Mouse (Mus musculus): ENCODE data around the gene Plekhj1.

Plekhj1 gene

DNA sequence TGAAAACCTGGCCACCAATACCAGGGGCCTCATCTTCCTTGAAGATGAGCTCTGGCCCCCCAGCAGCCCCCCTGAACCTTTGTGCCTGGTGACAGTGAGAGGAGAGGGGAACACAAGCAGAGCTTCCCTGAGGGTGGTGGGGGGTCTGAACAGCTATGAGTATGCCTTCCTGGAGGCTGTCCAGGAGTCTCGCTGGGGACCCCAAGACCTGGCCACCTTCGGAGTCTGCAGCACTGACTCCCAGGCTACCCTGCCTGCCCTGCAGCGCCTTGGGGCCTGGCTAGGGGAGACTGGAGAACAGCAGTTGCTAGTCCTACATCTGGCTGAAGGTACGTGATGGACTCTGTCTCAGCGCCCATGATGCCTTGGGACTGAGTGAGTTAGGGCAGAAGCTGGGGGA, 6.9 kb upstream of the Plekhj1 start:
- DNase-seq: no peak

DNA sequence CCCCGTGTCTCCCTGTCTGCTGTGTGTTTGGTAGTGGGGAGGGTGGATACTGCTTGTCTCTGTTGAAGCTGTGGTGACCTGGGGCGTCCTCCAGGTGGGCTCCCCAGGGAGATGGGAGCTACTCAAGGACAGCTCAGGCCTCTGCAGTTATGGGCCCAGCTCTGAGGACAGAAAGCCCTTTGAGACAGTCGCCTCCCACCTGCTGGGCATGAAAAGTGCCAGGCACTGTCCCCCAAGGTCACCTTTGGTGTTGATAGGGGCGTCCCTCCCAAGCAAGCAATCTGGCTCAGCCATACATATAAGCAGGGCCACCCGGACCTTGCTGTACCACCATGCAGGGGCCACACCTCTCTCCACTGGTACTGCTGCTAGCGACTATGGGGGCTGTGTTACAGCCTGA, 6.5 kb upstream of the Plekhj1 start, which contains the start of gene Amh:
TSS of gene Amh (plus strand) at position 328 of the 400 bp plus-strand sequence.
- no peak for DNase-seq

DNA sequence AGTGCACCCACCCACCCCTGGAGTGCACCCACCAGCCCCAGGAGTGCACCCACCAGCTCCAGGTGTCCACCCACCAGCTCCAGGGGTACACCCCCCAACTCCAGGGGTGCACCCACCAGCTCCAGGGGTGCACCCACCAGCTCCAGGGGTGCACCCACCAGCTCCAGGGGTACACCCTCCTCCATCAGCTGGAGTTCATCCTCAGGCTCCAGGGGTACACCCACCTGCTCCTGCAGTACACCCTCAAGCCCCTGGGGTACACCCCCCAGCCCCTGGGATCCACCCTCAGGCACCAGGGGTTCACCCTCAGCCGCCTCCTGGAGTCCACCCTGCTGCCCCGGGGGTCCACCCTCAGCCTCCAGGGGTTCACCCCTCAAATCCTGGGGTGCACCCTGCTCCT, 5.9 kb upstream of the Plekhj1 start:
- no peak for DNase-seq

DNA sequence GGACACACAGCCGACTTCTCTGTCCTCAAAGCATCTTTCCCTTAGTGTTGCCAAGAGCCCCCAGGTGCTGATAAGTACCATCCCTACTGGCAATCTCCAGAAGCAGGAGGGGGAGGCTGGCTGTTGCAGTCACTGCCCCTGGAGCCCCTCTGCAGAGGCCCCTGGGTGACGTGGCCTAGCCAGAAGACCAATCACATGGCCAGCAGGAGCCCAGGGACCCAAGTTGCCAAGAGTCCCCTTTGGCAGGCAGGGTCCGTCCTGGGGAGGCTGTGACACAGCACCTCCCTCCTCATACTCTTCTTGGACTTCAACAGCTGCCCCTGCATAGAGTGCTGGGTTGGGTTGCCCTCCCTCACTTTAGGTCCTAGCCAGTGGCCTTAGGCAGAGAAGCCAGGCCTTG, 4.6 kb upstream of the Plekhj1 start:
- DNase-seq: no peak

DNA sequence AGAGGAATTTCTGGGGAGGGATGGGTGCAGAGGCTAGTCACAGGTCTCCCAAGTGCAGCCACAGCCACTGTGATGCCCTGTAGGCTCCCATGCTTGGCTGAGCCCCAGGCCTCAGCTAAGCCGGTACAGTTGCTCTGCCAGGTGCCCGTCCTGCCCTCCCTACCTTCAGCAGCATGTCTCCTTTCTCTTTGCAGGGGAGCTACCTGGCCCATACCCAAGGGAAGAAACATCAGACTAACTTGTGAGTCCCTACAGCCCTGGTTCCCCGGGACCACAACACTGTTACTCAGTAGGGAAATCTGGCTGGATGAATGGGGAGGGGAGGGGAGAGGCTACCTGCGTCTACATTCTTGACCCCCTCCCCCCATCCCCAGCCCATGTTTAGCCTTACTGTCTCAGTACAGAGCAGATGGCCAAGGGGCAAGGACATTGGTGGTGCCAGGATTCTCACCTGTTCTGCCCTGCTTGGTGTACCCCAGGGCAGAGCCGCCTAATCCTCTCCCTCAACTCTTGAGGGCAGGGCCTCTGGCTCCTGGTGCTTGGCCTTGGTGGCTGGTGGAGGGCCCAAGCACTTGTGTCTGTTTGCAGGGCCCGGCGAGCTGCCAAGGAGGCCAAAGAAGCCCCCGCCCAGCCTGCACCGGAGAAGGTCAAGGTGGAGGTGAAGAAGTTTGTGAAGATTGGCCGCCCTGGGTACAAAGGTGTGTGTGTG, 3.9 kb upstream of the Plekhj1 start:
- DNase-seq: no peak

DNA sequence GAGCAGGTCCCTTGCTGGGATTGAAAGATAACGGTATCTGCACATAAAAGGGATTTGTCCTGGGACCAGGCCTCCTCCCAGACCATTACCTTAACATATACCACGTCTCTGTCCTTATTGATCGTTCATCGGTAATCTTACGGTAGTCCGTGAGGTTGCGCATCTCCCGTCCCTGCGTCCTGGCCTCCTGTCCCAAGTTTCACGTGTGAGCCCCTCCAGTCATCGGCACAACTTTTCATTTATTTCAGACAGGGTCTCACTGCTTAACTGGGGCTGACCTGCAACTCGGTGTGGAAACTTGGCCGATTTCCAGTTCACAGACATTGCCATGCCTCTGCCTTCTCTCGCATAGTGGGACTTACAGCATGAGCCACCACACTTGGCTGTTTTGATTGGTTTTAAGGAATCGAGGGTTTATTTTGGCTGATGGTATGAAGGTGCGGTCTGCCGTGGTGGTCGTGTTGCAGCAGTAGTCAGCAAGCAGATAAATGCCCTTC, 692 bp upstream of the Plekhj1 start:
- DNase-seq: no peak

DNA sequence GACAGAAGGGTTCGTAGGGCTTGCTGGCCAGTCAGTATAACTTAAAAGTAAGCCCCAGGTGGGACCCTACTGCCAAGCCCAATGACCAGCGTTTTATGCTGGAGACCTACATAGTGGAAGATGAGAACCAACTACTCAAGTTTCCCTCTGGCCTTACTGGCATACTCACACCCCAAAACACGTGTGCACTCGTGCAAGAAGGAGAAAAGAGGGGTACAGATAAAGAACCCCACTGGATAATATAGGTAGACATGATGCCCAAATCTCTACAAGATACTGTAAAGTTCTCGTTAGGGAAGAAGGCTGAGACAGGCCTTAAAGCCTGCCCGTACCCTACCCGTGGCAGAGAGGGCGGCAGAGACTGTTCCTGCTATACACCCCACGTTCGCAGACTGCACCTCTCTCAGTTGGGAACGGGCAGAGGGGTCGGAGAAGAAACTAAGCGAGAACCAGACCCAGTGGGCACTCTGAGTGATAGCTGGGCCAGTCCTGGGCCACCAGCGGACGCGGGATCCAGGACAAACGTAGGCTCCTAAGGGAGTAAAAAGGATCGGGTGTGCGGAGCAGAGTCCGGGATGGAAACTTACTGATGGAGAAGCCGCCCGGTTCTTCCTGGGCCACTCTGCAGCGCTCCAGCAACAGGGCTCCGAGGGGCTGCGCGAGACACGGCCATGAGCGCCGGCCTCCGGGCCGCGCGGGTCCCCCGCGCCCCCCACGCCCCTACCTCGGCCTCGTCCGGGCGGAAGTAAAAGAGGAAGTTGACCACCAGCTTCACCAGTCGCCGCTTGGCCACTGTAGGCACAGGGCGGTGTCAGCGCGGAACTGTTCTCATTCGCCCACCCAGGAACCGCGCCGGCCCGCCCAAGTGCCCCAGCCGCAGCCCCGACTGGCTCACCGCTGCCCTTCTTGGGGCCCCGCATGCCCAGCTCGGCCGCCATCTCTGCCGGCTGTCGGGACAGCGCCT, 958 bp downstream of the Plekhj1 start:
- DNase-seq: no peak

DNA sequence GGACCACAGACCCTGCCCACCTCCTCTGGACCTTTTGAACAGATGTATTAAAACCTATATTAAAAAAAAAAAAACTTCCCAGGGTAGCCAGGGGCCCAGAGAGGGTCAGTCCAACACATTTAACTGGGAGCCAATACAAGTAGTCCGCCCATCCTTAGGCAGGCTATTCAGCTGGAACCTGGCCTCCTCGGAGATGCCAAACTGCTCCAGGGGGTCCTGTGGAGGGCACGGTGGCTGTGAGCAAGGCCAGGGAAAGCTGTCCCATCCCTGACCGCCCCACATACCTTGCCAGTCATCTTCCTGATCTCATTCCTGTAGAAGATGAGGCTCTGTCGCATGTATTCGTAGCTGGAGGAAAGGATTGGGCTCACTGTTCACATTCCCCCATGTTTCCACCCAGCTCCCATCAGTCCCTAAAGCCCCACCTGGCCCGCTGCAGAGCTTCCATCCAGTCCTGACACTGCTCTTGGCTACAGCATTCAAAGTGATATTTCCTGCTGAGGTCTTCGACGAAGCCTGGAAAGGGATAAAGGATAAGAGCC, 2.0 kb downstream of the Plekhj1 start:
- no peak for DNase-seq

DNA sequence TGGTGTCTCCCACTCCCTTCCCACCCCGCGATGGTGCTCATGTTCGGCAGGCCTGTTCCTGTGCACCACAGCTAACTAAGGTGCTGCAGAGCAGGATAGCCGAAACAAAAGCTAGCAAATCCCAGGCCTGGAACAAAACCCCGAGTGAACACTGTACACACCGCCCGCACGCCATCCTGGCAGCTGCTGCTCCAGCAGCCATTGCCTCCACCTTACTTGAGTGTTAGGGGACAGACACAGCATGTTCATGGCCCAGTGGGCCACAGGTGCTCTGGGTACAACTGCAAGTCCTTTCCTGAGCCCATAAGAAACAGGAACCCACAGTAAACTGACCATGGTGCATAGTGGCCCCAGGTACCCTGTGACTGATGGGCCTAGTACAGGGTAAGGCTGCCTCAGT, 3.7 kb downstream of the Plekhj1 start:
- no peak for DNase-seq

DNA sequence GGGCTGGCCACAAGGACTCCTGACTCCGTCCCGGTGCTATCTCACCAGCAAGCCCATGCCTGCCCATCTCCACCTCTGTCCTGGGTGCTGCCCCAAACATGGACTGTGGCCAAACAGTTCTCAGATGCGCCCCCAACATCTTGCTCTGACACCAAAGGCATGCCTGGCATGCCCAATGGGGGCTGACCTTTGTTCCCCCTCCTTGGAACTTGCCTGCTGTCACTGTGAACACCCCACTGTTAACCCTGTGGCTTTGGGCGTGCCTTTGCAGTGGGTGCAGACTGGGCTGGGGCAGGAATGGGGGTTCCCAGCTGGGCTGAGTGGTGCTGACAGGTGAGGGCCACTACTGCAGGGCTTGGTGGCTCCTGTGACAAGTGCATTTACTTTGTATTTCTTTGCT, 4.6 kb downstream of the Plekhj1 start:
- no peak for DNase-seq

DNA sequence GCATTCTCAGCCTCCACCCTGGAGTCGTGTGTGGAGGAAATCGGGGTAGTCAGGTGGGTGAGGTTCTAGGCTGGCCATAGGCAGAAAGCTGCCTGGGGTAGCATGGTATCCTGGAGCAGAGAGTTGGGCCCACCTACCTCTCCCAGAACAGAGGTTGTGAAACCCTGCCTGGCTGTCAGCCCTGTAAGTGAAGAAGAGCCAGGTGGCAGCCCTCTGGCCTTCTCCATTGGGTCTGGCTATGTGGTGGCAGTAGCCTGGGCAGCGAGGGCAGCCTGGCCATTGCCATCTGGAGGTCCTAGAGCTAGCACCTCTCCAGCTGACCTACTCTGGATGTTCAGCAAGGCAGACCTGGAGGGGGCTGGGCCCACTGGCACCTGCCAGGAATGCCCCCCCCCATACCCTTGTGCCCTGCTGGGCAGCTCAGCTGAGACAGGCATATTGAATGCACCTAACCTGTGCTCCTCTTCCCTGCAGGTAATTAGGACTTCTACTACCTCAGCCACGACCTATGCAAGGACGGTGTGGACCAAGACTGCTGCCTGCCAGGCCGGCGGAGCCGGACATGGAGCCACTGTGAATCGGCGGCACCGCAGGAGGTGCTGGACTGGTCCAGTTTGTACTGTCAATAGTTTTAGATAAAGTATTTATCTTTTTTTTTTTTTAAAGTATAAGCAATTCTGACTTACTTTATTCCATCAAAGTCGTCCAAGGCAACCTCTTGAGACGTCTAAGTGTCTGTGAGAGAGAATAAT, 5.2 kb downstream of the Plekhj1 start:
- DNase-seq: no peak

DNA sequence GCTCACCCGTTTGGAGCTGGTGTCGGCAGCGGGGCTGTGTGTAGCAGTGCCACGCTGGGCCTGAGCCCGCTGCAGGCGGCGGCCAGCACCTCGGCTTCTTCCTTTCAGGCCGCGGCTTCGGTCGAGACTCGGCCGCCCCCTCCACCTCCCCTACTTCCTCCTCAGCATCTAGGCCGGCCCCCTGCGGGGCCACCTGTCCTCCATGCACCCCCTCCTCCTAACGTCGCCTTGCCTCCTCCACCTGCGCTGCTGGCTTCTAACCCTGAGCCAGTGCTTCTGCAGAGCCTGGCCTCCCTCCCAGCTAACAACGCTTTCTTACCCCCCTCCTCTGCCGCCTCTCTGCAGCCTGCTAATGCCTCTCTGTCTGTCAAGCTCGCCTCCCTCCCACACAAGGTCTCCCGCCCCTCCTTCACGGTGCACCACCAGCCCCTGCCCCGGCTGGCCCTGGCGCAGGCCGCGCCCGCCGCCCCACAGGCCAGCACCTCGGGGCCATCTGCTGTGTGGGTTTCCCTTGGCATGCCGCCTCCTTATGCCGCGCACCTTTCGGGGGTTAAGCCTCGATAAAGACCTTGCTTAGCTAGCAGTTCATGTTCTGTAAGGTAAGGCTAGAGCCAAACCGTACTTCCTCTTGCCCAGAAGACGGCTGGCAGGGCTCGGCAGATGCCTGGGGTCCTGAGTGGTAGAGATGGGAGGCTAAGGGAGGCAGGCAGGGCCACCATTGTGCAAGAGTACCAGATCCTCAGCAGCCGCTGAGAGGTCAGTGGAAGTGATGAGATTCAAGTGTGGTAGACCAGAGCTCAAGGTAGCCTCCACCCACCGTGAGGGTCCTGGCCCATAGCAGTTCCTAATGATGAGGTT, 6.0 kb downstream of the Plekhj1 start:
- DNase-seq: no peak

DNA sequence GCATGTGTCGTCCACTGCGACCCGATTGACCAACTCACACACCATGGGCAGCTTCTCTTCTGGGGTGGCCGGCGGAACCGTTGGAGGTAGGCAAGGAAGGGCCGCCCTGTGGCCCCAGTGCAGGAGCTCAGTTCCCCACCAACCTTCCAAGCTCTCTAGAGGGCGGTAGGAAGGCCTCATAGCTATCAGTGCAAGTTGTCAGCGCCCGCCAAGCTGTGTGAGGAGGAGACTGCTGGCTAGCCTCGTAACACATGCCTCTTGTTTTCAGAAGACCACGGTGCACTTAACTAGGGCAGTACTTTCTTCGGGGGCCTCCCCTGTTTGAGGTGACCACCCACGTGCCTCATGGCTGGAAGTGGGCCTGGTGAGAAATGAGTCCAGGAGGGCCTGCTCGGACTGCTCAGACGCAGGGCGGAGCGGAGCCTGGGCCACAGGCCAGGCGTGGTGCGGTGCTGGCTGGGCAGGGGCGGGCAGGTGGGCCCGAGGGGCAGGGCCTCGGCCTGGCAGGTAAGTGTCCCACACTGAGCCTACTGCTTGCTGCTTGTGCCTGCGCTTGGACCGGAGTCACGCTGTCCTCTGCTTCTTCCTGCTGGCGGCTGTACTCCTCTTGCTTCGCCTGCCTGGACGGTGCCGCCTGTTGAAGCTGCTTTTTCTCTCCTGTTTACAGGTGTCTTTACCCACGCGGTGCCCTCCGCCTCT, 6.8 kb downstream of the Plekhj1 start:
- no peak for DNase-seq

DNA sequence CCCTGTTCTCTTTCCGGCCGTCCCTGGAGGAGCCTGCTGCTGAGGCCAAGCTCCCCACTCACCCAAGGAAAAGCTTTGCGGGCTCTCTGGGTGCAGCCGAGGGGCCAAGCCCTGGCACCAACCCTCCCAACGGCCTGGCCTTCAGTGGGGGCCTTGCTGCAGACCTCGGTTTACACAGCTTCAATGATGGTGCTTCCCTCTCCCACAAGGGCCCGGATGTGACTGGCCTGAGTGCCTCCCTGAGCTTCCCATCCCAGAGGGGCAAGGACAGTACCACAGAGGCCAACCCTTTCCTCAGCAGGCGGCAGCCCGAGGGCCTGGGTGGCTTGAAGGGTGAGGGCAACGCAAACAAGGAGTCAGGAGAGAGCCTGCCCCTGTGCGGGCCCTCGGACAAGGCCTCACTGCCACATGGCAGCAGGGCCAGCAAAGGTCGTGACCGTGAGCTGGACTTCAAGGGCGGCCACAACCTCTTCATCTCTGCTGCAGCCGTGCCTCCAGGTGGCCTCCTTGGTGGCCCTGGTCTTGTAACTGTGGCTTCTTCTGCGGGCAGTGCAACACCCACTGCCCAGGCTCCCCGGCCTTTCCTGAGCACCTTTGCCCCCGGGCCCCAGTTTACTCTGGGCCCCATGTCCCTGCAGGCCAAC, 7.5 kb downstream of the Plekhj1 start:
- DNase-seq: no peak

DNA sequence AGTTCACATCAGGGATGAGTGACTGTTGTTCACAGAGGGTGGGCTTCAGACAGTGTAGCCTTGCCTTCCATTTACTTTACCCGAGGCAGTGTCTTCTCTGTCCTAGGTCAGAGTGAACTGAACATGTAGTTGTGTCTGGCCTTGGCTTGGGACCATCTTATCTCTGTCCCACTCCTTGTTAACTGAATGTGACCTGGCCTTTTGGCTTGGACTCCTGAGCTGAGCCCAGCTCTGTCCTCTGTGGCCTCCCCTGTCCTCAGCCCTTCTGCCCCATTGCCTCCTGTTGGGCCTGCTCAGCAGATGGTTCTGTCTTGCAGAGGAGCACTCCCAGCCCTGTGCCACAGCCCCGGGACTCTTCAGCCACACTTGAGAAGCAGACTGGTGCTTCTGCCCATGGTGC, 10.9 kb downstream of the Plekhj1 start:
- no peak for DNase-seq

DNA sequence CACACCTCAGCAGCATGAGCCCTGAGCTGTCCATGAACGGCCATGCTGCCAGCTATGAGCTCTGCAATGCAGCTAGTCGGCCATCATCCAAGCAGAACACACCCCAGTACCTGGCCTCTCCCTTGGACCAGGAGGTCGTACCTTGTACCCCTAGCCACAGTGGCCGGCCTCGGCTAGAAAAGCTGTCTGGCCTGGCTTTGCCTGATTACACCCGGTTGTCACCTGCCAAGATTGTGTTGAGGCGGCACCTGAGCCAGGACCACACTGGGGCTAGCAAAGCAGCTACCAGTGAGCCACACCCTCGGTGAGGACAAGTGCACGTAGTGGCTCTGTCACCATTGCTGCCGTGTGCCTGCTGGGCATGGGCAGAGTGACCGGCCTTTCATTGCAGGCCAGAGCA, 12.5 kb downstream of the Plekhj1 start:
- DNase-seq: no peak

DNA sequence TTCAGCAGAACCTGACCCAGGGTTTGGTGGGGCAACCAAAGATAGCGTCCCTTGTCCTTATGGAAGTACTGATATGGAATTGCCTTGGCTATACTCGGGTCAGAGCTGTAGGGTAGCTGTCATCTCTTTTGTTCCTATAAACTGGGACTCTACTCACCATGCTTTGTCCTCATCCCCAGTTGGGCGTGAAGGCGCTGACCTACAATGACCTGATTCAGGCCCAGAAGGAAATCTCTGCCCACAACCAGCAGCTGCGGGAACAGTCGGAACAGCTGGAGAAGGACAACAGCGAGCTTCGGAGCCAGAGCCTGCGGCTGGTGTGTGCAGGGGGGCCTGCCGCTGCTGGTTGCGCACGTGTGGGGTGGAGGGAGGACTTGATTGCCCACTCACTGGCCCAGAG, 13.6 kb downstream of the Plekhj1 start:
- no peak for DNase-seq

DNA sequence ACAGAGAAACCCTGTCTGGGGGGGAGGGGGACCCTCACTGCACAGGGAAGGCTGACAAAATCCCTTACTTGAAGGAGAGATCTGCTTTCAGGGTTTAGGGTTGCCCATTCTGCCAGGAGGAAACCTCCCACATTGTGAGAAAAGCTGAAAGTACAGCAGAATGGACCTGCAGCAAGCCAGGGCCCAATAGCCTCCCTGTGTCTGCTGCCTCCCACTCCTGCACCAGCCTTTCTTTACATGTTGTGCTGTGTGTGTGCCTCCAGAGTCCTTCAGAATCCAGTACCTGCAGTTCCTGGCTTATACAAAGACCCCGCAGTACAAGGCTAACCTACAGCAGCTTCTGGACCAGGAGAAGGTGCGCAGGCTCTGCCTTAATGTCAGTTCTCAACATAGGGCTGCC, 14.1 kb downstream of the Plekhj1 start:
- no peak for DNase-seq

DNA sequence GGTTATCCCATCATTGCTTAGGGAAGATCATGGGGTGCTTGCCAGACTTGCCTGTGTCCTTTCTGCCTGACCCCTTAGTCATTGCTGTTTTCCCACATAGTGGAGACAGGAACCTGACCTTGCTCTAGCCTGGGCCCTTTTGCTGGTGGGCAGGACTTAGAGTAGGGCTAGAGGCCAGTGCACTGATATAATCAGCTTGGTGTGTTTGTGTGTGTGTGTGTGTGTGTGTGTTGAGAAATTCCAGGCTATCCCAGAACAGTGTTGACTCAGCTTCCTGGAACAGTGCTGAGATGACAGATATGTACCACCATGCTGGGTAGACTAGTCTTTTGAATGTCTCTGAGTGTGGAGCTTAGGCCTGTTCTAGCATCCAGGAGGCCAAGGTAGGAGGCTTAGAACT, 18.9 kb downstream of the Plekhj1 start:
- DNase-seq: no peak

DNA sequence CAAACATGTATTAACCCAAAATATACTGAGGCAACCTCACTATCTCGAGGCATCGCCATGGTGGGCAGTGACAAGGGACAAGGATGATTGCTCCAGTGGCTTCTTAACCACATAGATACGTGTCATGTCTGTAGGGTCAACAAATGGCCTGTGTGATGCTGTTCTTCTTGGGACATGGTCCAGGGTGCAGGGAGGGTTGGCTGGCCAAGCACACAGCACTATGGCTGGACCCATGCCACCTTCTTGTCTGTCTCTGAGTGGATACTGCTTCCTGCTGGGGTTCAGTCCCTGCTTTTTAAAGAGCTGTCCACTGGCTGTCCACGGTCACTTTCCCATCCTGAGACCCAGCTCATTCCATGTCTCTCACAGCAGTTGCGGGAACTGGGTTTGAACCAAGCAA, 21.3 kb downstream of the Plekhj1 start:
- DNase-seq: no peak

DNA sequence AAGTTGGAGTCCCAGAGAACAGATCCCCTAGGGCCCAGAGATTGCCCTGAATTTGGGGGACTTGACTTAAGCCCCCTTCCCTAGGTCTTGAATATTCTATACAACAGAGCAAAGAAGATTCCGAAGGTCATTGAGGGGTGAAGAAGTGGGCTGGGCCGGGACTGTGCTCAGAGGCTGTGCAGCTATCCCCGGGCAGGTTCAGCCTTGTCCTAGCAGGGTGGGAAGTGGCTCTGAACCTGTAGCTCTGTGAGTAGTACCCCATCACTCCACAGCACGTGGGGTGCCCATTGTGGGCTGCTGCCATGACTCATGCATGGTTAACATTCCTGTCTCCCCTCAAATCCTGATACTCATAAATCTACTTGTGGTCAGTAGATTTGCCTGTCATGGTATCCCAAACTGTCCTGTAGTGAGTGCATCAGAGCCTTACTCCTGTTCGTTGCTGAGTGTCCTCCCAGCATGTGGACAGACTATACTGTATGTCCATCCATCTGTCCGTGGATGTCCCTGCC, 22.0 kb downstream of the Plekhj1 start:
- no peak for DNase-seq
